Mouse (Mus musculus): Measurements from ENCODE around the gene Pbsn. TPM values are rescaled to one million over a fixed set of nuclear protein-coding genes. Genes with fewer than 3 reads are reported as not detected.

The Pbsn gene
- polyA plus RNA-seq, 1 experiment from 2014 or later = not detected

- Histone ChIP-seq H3K9ac (ENCODE audit: low read length) (no peak overlapping the region), H3K27me3 (replicated peaks; ENCODE audit: control insufficient read depth, insufficient read depth, low read length) (no peaks in the 10 kb centered on the region), H3K4me1 (ENCODE audit: control insufficient read depth, insufficient read depth, low read length) (no peaks in the 10 kb centered on the region), H3K4me3 (ENCODE audit: low read depth, low read length) (no peak overlapping the region), H3K36me3 (ENCODE audit: control insufficient read depth, insufficient read depth, low read length) (no peaks in the 10 kb centered on the region), H3K9me3 (replicated peaks; ENCODE audit: control insufficient read depth, low read length) (no peaks in the 10 kb centered on the region), H3K27ac (ENCODE audit: low read depth, low read length) (no peak overlapping the region), H3K4me2 (ENCODE audit: low read length) (no peak overlapping the region)
- DNase-seq (ENCODE audit: low spot score) (no peak), ATAC-seq (no peak)
Measured at GRCm38 (mm10) chrX:77797801-77798200, 55.6 kb downstream of the Pbsn start.

- no peak for ATAC-seq
- Histone ChIP-seq H3K4me1 (ENCODE audit: control insufficient read depth, insufficient read depth, low read length) (no peaks in the 10 kb centered on the region), H3K27me3 (replicated peaks; ENCODE audit: control insufficient read depth, insufficient read depth, low read length) (no peaks in the 10 kb centered on the region), H3K4me3 (ENCODE audit: low read depth, low read length) (no peak overlapping the region), H3K4me2 (ENCODE audit: low read length) (peak overlapping the region; percentile 61), H3K27ac (ENCODE audit: low read depth, low read length) (no peak overlapping the region), H3K36me3 (ENCODE audit: control insufficient read depth, insufficient read depth, low read length) (no peaks in the 10 kb centered on the region), H3K9ac (ENCODE audit: low read length) (no peak overlapping the region), H3K9me3 (replicated peaks; ENCODE audit: control insufficient read depth, low read length) (no peaks in the 10 kb centered on the region)
- WGBS = 39% methylated on average over 1 of the region's 1 CpGs
- peak; percentile 6 for DNase-seq (ENCODE audit: low spot score)
Measured at GRCm38 (mm10) chrX:77796916-77797315, 56.5 kb downstream of the Pbsn start.

DNA sequence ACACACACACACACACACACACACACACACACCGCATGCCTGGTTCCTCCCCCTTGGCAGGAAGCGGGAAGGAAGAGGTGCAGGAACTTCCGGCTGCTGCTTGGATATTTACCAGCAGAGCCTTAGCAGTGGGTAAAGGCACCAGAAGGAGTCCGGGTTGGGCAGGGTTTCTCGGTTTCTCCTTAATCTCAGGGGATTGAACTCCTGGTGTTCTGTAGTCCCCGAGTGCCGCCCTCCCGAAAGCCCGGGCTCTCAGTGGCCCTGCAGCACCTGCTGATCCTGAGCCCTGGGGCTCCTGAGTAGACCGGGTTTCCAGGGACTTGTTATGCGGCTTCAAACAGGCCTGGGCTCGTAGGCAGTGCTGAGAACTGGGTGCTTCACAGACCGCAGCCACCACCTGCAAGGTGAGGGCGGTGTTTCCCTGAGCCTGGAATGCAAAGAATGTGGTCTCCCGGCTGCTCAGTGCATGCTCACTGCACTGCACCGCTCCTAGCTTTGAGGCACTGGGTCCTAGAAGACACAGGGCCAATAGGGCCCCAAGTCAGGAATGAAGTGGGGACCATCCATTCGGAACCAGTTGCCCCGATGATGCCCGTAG lies 57.1 kb downstream of the Pbsn start, which contains the start of gene Prkx:
Gene Prkx (minus strand): TSS at position 41 of the 598 bp plus-strand sequence.
- Histone ChIP-seq H3K36me3 (ENCODE audit: control insufficient read depth, insufficient read depth, low read length) (no peaks in the 10 kb centered on the region), H3K27me3 (replicated peaks; ENCODE audit: control insufficient read depth, insufficient read depth, low read length) (no peaks in the 10 kb centered on the region), H3K4me2 (ENCODE audit: low read length) (peak within 1 kb of the TSS; percentile 61), H3K9ac (ENCODE audit: low read length) (peak within 1 kb of the TSS; percentile 66), H3K4me1 (ENCODE audit: control insufficient read depth, insufficient read depth, low read length) (no peaks in the 10 kb centered on the region), H3K27ac (ENCODE audit: low read depth, low read length) (peak within 1 kb of the TSS; percentile 57), H3K4me3 (ENCODE audit: low read depth, low read length) (peak within 1 kb of the TSS; percentile 52), H3K9me3 (replicated peaks; ENCODE audit: control insufficient read depth, low read length) (no peaks in the 10 kb centered on the region)
- 37% methylated on average over 17 of the region's 19 CpGs for WGBS
- DNase-seq (ENCODE audit: low spot score) (peak; percentile 76), ATAC-seq (peak; percentile 82)

DNA sequence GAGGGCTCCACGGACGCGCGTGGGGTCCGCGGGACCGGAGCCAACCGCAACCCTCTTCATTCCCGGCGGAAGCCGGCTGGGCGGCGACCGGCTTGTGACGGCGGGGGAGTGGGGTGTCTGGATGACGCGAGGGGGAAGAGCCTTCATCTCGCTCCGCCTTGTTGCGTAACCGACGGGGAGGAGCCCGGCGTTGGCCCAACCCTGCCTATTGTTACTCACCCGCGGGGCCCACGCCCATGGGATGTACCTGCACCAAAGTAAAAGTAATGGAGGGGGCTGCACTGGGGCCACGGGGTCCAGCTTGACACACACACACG lies 57.6 kb downstream of the Pbsn start:
- 31% methylated on average over 21 of the region's 30 CpGs for WGBS
- Histone ChIP-seq H3K27me3 (replicated peaks; ENCODE audit: control insufficient read depth, insufficient read depth, low read length) (no peaks in the 10 kb centered on the region), H3K36me3 (ENCODE audit: control insufficient read depth, insufficient read depth, low read length) (no peaks in the 10 kb centered on the region), H3K4me3 (ENCODE audit: low read depth, low read length) (peak overlapping the region; percentile 52), H3K4me2 (ENCODE audit: low read length) (peak overlapping the region; percentile 61), H3K27ac (ENCODE audit: low read depth, low read length) (peak overlapping the region; percentile 57; the same call in 1 of the 2 replicates), H3K9ac (ENCODE audit: low read length) (peak overlapping the region; percentile 66), H3K4me1 (ENCODE audit: control insufficient read depth, insufficient read depth, low read length) (no peaks in the 10 kb centered on the region), H3K9me3 (replicated peaks; ENCODE audit: control insufficient read depth, low read length) (no peaks in the 10 kb centered on the region)
- DNase-seq (ENCODE audit: low spot score) = peak; percentile 92
- ATAC-seq = peak; percentile 98

GRCm38 (mm10) chrX:77794962-77795857 lies 58.2 kb downstream of the Pbsn start:
- peak overlapping the region; percentile 57; the same call in 1 of the 2 replicates for H3K27ac ChIP-seq (ENCODE audit: low read depth, low read length)
- peak overlapping the region; percentile 66 for H3K9ac ChIP-seq (ENCODE audit: low read length)
- no peaks in the 10 kb centered on the region for H3K36me3 ChIP-seq (ENCODE audit: control insufficient read depth, insufficient read depth, low read length)
- DNase-seq (ENCODE audit: low spot score) = peak; percentile 27
- peak overlapping the region; percentile 61 for H3K4me2 ChIP-seq (ENCODE audit: low read length)
- peak; percentile 79 for ATAC-seq
- 31% methylated on average over 59 of the region's 61 CpGs for WGBS
- H3K4me1 ChIP-seq (ENCODE audit: control insufficient read depth, insufficient read depth, low read length) = no peaks in the 10 kb centered on the region
- H3K4me3 ChIP-seq (ENCODE audit: low read depth, low read length) = peak overlapping the region; percentile 52
- no peaks in the 10 kb centered on the region for H3K27me3 ChIP-seq (replicated peaks; ENCODE audit: control insufficient read depth, insufficient read depth, low read length)
- H3K9me3 ChIP-seq (replicated peaks; ENCODE audit: control insufficient read depth, low read length) = no peaks in the 10 kb centered on the region

GRCm38 (mm10) chrX:77788675-77789074 lies 64.7 kb downstream of the Pbsn start:
- Histone ChIP-seq H3K4me3 (ENCODE audit: low read depth, low read length) (no peak overlapping the region), H3K4me1 (ENCODE audit: control insufficient read depth, insufficient read depth, low read length) (no peaks in the 10 kb centered on the region), H3K9me3 (replicated peaks; ENCODE audit: control insufficient read depth, low read length) (no peaks in the 10 kb centered on the region), H3K9ac (ENCODE audit: low read length) (no peak overlapping the region), H3K27ac (ENCODE audit: low read depth, low read length) (no peak overlapping the region), H3K36me3 (ENCODE audit: control insufficient read depth, insufficient read depth, low read length) (0 out of 2 replicates have a peak, but pooled peaks cover 7% of the 10 kb centered on the region), H3K27me3 (replicated peaks; ENCODE audit: control insufficient read depth, insufficient read depth, low read length) (no peaks in the 10 kb centered on the region), H3K4me2 (ENCODE audit: low read length) (no peak overlapping the region)
- ATAC-seq (no peak), DNase-seq (ENCODE audit: low spot score) (no peak)
- WGBS = 90% methylated on average over 3 of the region's 3 CpGs

Other genes with a start within 250 kb of the Pbsn start
- gene Prkx, start 57.3 kb downstream of the Pbsn start, polyA plus RNA-seq (2014; fragmentation: Nextera tagmentation; extraction: Ambion mirVana) = 22.2 and 27.7 TPM in 2 replicates
- not detected in 2 replicates for gene Gm14744, start 11.1 kb upstream of the Pbsn start, polyA plus RNA-seq (2014; fragmentation: Nextera tagmentation; extraction: Ambion mirVana)
- gene 5430402E10Rik, start 71.4 kb upstream of the Pbsn start, polyA plus RNA-seq (2014; fragmentation: Nextera tagmentation; extraction: Ambion mirVana) = not detected in 2 replicates
- not detected in 2 replicates for gene Obp1a, start 237.8 kb upstream of the Pbsn start, polyA plus RNA-seq (2014; fragmentation: Nextera tagmentation; extraction: Ambion mirVana)

All from forebrain, embryonic 14.5 days (tissue).